Mouse (Mus musculus) embryonic facial prominence, embryonic 12.5 days (tissue): Measurements from ENCODE around the gene Vps37c. TPM values are rescaled to one million over a fixed set of nuclear protein-coding genes. Genes with fewer than 3 reads are reported as not detected.

Experiments used
- ATAC-seq: fragments of 200-750 bp; cut with Nextera tagmentation; 2 replicates; pipeline ENCODE4 v1.8.0; 2017; ENCODE audit not compliant: insufficient number of reproducible peaks, insufficient read depth, low FRiP score, low TSS enrichment
- H3K27ac ChIP-seq: fragments of 300-500 bp; sonication (generic); 2 replicates; pipeline ENCODE4 v1.5.1; 2016; ENCODE audit warnings: mild to moderate bottlenecking
- H3K27me3 ChIP-seq: fragments of 300-500 bp; sonication (generic); 2 replicates; pipeline ENCODE4 v1.6.1; 2016; ENCODE audit warnings: mild to moderate bottlenecking, moderate library complexity
- H3K36me3 ChIP-seq: fragments of 300-500 bp; sonication (generic); 2 replicates; pipeline ENCODE4 v1.6.1; 2016; ENCODE audit warnings: mild to moderate bottlenecking
- H3K4me1 ChIP-seq: fragments of 300-500 bp; sonication (generic); 2 replicates; pipeline ENCODE4 v1.6.1; 2016
- H3K4me2 ChIP-seq: fragments of 300-500 bp; sonication (generic); replicated peaks from 2 replicates; pipeline ENCODE4 v1.6.1; 2016; ENCODE audit warnings: mild to moderate bottlenecking, moderate library complexity
- H3K4me3 ChIP-seq: fragments of 300-500 bp; sonication (generic); 2 replicates; pipeline ENCODE4 v1.5.1; 2016; ENCODE audit warnings: mild to moderate bottlenecking
- H3K9ac ChIP-seq: fragments of 300-500 bp; sonication (generic); 2 replicates; pipeline ENCODE4 v1.6.1; 2016; ENCODE audit warnings: mild to moderate bottlenecking, moderate library complexity
- H3K9me3 ChIP-seq: fragments of 300-500 bp; sonication (generic); 2 replicates; pipeline ENCODE4 v1.6.1; 2016; ENCODE audit warnings: mild to moderate bottlenecking, moderate library complexity
- whole genome bisulfite sequencing: fragments of 180-500 bp; shearing (Covaris S2); methylation state at CpG from one replicate; pipeline ENCODE4 v1.1.7; 2016; 5-methylcytosine and 5-hydroxymethylcytosine counted together
- polyA plus RNA-seq: library from polyadenylated mRNA; unstranded; fragments of >200 nt; fragmentation: Nextera tagmentation; extraction: Ambion mirVana; gene quantifications from 2 replicates; pipeline ENCODE4 v1.2.1, GENCODE M21; 2016

The Vps37c gene
- polyA plus RNA-seq, 1 experiment from 2014 or later = 35.0 TPM

DNA sequence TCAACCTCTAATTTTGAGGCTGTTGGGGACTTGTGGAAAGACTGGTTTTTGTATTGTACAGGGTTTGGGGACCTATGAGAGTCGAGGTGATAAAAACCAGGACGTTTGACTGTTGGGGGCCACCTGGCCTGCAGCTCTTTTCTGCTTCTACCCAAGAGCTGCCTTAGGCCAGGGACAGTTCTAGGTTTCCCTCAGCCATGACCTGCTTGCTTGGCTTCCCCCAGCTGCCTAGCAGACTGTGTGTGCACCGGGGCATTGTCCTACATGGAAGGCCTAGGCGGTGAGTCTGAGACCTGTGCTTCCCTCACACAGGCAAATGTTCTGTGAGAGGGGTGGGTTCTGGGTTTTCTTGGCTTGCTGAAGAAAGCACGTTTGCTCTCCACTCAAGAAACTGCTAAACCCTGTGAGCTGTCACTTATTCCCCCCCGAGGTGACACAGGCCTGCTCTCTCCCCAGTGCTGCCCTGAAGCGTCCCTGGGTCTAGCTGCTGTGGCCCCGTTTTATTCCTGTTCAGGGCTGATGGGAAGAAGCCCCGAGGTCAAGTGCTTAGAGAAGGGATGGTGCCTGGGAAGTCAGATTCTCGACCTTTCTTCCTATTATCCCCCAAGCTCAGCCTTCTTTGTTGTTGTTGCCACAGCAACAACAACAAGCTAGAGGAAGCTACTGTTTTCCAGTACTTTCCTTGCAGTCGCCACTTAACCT, 60.0 kb downstream of the Vps37c start:
- Histone ChIP-seq H3K36me3 (no peaks in the 10 kb centered on the region), H3K27me3 (no peaks in the 10 kb centered on the region), H3K4me1 (no peaks in the 10 kb centered on the region), H3K4me3 (no peak overlapping the region), H3K9me3 (no peaks in the 10 kb centered on the region), H3K4me2 (no peak overlapping the region), H3K9ac (no peak overlapping the region), H3K27ac (no peak overlapping the region)
- no peak for ATAC-seq
- WGBS = 66% methylated on average over 11 of the region's 11 CpGs

DNA sequence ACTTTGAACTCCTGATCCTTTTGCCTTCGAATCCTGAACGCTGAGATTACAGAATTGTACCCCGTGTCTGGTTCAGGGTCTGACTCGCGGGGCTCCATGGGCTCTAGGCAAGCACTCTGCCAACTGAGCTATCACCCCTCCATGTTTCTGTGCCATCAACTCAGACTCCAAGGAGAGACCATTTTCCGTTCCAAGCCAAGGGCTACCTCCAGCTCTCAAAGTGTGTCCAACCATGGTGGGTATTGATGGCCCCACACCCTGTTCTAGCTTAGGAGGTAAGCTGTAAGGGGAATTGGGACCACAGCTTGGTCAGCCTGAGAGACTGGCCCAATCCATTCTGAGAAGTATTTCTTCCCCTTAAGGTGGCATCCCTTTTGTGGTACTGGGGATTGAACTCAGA, 60.8 kb downstream of the Vps37c start:
- Histone ChIP-seq H3K27ac (no peak overlapping the region), H3K4me1 (no peaks in the 10 kb centered on the region), H3K27me3 (no peaks in the 10 kb centered on the region), H3K4me2 (no peak overlapping the region), H3K9ac (no peak overlapping the region), H3K36me3 (no peaks in the 10 kb centered on the region), H3K9me3 (no peaks in the 10 kb centered on the region), H3K4me3 (no peak overlapping the region)
- WGBS = 89% methylated on average over 6 of the region's 6 CpGs
- ATAC-seq = no peak

DNA sequence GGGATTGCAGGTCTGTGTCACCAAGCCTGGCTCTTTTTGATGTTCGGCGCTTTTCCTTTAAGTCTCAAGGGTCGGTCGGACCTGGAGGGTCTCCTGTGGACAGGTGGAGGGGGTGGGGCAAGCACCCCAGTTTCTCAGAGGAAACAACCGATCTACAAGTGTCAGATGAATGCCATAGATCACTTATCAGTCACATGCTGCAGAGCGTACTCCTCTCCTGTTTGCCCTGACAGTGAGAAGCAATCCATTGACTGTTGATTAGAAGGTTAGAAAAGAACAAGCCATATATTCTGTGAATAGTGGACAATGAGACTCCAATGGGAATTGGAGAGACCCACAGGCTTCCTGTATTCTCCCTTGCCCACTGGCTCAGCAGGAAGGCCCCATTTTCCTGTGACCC, 61.6 kb downstream of the Vps37c start:
- Histone ChIP-seq H3K36me3 (no peaks in the 10 kb centered on the region), H3K27ac (no peak overlapping the region), H3K4me2 (no peak overlapping the region), H3K9ac (no peak overlapping the region), H3K9me3 (no peaks in the 10 kb centered on the region), H3K4me3 (no peak overlapping the region), H3K27me3 (no peaks in the 10 kb centered on the region), H3K4me1 (no peaks in the 10 kb centered on the region)
- WGBS = 82% methylated on average over 6 of the region's 6 CpGs
- no peak for ATAC-seq

DNA sequence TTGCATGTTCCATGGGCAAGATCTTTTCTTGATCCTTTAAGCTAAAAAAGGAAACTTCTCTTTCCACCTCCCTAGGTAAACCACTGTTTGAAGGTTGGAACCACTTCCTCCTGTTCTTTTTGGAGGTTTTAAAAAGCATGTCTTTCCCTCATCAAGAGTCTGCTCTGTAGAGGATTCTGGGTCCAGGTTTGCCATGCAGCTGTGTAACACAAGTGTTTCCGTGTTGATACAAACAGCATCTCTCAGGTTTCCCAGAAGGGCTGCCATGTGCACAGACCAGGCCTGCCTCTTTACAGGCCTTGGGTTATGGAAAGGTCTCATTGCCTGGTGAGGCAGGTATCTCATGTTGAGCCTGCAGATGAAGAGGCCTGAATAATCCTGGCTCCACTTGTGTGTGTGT, 63.1 kb downstream of the Vps37c start:
- no peak for ATAC-seq
- 85% methylated on average over 1 of the region's 1 CpGs for WGBS
- no peaks in the 10 kb centered on the region for H3K4me1 ChIP-seq

DNA sequence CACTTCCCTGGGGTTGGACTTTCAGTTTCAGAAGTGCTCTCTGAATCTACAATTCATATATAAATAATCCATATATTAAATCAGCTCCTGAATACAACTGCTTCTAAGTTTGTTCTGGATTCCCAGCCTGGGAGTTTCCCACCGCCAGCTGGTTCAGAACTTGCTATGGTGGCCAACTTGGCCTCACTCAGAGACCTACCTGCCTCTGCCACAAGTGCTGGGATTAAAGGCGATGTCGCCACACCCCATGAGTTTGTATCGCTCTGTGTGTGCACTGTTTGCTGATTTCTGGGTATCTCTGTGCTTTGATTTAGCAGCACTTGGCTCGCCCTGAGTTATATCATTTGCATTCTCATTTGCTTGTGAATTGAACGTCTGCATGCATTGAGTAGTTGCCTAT, 63.6 kb downstream of the Vps37c start:
- Histone ChIP-seq H3K4me1 (no peaks in the 10 kb centered on the region), H3K4me3 (no peak overlapping the region), H3K27me3 (no peaks in the 10 kb centered on the region), H3K9me3 (no peaks in the 10 kb centered on the region), H3K36me3 (no peaks in the 10 kb centered on the region), H3K27ac (no peak overlapping the region), H3K9ac (no peak overlapping the region), H3K4me2 (no peak overlapping the region)
- 87% methylated on average over 6 of the region's 6 CpGs for WGBS
- no peak for ATAC-seq

More for the DNA sequence above, 63.1 kb downstream of the Vps37c start:
- Histone ChIP-seq H3K36me3 (no peaks in the 10 kb centered on the region), H3K4me2 (no peak overlapping the region), H3K27ac (no peak overlapping the region), H3K27me3 (no peaks in the 10 kb centered on the region), H3K9me3 (no peaks in the 10 kb centered on the region), H3K9ac (no peak overlapping the region), H3K4me3 (no peak overlapping the region)

DNA sequence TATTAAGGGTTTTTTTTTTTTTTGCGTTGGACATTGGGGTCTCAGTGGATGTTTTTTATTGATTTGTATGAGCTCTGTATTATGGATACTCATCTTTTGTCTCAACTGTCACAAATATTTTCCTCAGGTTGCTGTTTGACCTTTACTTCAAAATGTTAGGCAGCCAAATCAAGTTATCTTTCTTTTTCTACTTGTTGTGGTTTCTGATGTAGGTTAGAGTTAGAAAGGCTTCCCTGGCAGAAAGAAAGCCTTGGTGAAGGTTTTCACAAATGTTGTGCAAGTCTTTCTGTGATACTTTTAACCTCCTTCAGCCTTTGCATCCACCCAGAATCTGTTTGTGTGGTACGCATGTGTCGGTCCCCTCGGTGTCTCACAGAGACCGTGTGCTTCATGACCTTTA, 64.1 kb downstream of the Vps37c start:
- Histone ChIP-seq H3K36me3 (no peaks in the 10 kb centered on the region), H3K4me2 (no peak overlapping the region), H3K4me1 (no peaks in the 10 kb centered on the region), H3K9ac (no peak overlapping the region), H3K9me3 (no peaks in the 10 kb centered on the region), H3K27ac (no peak overlapping the region), H3K4me3 (no peak overlapping the region), H3K27me3 (no peaks in the 10 kb centered on the region)
- 96% methylated on average over 5 of the region's 5 CpGs for WGBS
- no peak for ATAC-seq

DNA sequence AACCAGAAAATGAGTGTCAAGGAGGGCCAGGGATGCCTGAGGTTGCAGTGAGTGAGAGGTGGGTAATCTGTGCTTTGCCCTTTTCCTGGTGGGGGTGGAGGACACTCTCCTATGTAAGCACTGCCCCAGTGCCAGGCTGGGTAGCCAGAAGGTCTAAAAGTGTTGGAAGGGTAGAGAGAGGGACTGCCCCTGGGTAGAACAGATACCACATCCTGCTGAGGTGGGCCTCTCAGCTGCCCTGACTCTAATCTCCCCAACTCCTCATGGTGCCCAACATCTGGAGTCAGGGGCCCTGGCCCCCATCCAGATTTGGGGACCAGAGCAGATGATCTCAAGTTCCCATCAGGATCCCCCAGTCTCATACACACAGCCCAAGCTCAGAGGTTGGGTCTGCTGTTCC, 68.6 kb downstream of the Vps37c start:
- H3K4me3 ChIP-seq = no peak overlapping the region
- no peaks in the 10 kb centered on the region for H3K9me3 ChIP-seq
- no peak overlapping the region for H3K27ac ChIP-seq
- H3K27me3 ChIP-seq = no peaks in the 10 kb centered on the region
- H3K4me2 ChIP-seq = no peak overlapping the region
- H3K4me1 ChIP-seq = 0 out of 2 replicates have a peak, but pooled peaks cover 6% of the 10 kb centered on the region
- H3K36me3 ChIP-seq = no peaks in the 10 kb centered on the region
- H3K9ac ChIP-seq = no peak overlapping the region
- no peak for ATAC-seq

DNA sequence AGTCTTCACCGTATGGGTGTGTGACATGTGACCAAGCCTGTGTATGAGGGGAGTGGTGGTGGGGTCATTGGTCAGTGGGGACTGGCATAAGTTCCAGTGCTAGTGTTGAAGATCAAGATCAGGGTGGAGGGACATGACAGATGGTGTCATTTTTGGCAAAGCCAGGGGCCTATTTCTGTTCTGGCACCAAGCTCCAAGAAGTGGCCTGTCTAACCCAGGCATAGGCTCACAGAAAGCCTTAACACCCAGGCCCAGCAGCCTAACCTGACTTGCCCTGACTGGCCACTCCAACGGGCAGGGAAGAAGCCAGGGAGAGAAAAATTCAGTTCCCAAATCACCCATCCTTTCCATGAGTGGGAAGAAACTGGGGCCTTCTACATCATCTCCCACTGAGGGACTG, 69.0 kb downstream of the Vps37c start:
- ATAC-seq = no peak
- H3K4me1 ChIP-seq = 0 out of 2 replicates have a peak, but pooled peaks cover 6% of the 10 kb centered on the region
- H3K27me3 ChIP-seq = no peaks in the 10 kb centered on the region
- no peaks in the 10 kb centered on the region for H3K9me3 ChIP-seq
- H3K27ac ChIP-seq = no peak overlapping the region
- no peaks in the 10 kb centered on the region for H3K36me3 ChIP-seq
- H3K9ac ChIP-seq = no peak overlapping the region
- no peak overlapping the region for H3K4me2 ChIP-seq
- 81% methylated on average over 2 of the region's 2 CpGs for WGBS
- H3K4me3 ChIP-seq = no peak overlapping the region

DNA sequence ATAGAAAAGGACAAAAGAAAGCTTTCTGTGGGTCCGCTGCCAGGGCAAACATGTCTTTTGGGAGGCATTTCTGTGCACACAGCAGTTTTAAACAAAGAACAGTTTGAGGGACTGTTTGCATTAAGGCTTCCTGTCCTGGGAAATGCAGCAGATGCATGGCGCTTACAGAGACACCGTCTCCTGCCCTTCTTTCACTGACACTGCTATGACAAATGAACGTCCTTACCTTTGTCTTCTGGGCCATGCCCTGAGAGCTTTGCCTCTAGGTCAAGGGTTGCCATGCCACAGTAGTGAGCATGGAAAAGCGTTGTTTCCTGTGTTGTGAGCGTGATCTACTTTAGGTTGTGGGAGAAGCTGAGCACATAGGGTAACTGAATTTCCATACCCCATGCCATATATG, 70.2 kb downstream of the Vps37c start:
- 52% methylated on average over 6 of the region's 6 CpGs for WGBS
- no peak for ATAC-seq

DNA sequence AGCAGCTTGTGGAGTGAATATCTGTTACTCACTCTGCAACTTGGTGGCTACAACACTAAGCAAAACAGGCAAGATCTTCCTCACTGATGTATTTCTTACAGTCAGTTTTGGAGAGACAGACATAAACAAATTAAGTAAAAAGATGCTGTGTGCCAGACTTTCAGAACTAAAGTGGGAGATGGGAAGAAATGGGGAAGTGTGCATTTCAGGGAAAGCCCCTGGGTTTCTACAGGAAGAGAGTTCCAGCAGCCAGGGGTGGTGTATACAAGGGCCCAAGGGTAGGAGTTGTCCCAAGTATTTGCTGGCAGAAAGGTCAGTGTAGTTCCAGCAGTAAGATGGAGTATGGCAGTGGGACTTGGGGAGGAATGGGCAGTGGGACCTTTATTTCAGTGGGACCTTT, 71.0 kb downstream of the Vps37c start:
- no peak for ATAC-seq
- Histone ChIP-seq H3K36me3 (no peaks in the 10 kb centered on the region), H3K4me3 (no peak overlapping the region), H3K4me1 (0 out of 2 replicates have a peak, but pooled peaks cover 6% of the 10 kb centered on the region), H3K9ac (no peak overlapping the region), H3K9me3 (no peaks in the 10 kb centered on the region), H3K27ac (no peak overlapping the region), H3K4me2 (no peak overlapping the region), H3K27me3 (no peaks in the 10 kb centered on the region)

More for the DNA sequence above, 70.2 kb downstream of the Vps37c start:
- no peaks in the 10 kb centered on the region for H3K27me3 ChIP-seq
- no peaks in the 10 kb centered on the region for H3K36me3 ChIP-seq
- H3K9me3 ChIP-seq = no peaks in the 10 kb centered on the region
- H3K9ac ChIP-seq = no peak overlapping the region
- 0 out of 2 replicates have a peak, but pooled peaks cover 6% of the 10 kb centered on the region for H3K4me1 ChIP-seq
- H3K27ac ChIP-seq = no peak overlapping the region
- no peak overlapping the region for H3K4me3 ChIP-seq
- H3K4me2 ChIP-seq = no peak overlapping the region

DNA sequence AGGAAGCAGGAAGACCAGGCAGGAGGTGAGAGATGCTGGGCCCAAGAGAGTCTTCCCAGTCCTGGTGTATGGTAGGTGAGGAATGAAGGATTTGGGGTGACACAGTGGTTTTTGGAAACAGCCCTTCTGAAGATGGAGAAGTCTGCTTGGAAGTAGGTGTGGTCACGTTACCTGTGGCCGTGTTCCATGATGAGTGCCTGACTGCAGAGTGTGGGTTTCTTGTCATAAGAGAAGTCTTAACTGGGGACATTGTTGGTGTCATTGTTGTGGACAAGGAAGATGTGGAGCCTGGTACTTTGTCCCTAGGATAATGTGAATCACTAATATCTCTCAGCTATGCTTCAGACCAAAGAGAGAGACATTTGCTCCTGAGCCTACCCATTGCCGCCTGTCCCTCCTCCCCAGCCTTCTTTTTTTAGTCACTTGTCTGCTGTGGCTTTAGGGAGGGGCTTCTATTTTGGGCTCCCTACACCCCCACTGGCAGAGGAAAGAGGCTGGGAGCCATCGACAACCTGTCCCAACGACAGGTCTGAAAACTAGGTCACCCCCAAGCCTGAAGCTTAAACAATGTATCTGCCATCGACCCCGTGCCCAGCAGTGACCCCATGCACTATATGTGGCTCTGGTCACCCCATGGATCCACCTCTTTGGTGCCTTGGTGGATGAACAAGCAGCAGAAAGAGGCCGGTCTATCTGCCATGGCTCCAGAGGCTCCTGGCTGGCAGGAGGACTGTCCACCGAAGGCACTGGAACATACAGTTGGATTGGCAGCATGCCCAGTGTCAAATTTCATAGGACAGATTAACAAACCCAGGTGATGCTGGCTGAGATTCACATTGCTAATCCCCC, 71.7 kb downstream of the Vps37c start:
- Histone ChIP-seq H3K27ac (no peak overlapping the region), H3K9me3 (no peaks in the 10 kb centered on the region), H3K4me2 (no peak overlapping the region), H3K4me3 (no peak overlapping the region), H3K9ac (no peak overlapping the region), H3K27me3 (no peaks in the 10 kb centered on the region), H3K36me3 (no peaks in the 10 kb centered on the region), H3K4me1 (0 out of 2 replicates have a peak, but pooled peaks cover 6% of the 10 kb centered on the region)
- 83% methylated on average over 9 of the region's 9 CpGs for WGBS
- no peak for ATAC-seq

DNA sequence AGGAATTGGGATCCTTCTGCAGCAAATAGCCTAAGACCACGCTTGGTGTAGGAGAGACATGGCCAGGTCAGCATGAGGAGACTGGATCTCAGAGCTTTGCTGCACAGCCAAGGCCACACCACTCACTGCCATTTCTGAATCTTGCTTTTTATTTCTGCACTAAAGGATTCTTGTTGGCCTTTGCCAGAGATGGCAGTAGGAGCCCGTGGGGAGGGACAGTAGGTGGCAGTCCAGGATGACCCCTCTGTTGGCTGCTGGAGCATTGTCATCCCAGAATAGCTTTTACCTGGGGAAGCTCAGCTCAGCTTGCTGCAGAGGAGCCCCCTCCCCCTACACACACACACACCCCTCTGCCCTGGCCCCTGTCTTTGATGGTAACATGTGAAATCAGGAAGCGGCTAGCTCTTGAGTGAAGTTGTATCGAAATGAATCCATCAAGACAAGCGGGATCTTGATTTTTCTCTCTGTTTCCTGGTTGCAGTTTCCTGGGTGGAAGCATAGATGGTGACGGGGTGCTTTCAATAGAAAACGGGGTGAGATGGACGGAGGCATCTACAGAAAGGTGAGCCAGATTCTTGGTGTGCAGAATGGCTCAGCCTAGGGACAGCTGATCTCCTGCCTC, 73.4 kb downstream of the Vps37c start:
- Histone ChIP-seq H3K27me3 (no peaks in the 10 kb centered on the region), H3K27ac (no peak overlapping the region), H3K4me3 (no peak overlapping the region), H3K9ac (no peak overlapping the region), H3K4me2 (no peak overlapping the region), H3K4me1 (0 out of 2 replicates have a peak, but pooled peaks cover 6% of the 10 kb centered on the region), H3K36me3 (no peaks in the 10 kb centered on the region), H3K9me3 (no peaks in the 10 kb centered on the region)
- ATAC-seq = no peak
- WGBS = 86% methylated on average over 8 of the region's 8 CpGs
